Mouse (Mus musculus): Measurements from ENCODE around the gene Gal3st1. TPM values are rescaled to one million over a fixed set of nuclear protein-coding genes. Genes with fewer than 3 reads are reported as not detected.

Gene Gal3st1
- total RNA-seq, 2 experiments from 2014 or later: 0.32 to 0.33 TPM

DNA sequence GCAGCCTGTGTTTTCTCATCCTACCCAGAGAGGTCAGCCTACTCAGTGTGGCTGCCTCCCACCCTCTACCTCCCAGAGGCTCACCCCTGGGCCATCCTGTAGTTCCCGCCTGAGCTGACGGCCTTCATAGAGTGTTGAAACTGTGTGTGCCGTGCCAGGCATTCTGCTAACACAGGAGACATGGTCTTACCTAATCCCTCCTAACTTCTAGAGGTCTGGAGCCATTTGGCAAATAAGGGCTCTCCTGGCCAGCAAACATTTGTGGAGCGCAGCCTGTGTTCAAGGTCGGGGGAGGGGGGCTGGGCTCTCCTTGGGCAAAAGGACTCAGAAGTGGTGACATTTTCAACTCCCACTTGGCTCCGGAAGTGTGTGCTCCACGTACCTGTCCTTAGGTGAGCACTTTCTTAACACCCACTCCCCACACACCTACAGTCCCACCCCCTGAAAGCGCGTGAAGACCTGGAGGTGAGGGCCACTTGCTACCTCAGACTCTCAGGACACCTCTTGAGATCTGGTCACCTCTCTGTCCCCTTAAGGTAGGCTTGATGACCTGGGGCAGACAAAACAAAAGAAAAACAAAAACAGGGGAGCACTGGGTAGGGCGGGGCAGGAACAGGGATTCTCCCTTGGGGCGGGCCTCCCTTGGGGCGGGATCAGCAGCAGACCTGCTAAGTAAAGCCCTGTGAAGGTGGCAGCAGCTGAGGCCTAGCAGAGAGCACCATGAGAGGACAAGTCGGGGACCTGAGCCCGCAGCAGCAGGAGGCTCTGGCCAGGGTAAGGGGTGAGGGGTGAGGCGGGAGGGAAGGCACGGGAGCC is 47.9 kb downstream of the Gal3st1 start, which contains the start of gene Sec14l4:
Gene Sec14l4 (plus strand): TSS at position 337 of the 816 bp plus-strand sequence.
- intact Hi-C loops (cut with DNase I): no loop called here
- no peak for DNase-seq

DNA sequence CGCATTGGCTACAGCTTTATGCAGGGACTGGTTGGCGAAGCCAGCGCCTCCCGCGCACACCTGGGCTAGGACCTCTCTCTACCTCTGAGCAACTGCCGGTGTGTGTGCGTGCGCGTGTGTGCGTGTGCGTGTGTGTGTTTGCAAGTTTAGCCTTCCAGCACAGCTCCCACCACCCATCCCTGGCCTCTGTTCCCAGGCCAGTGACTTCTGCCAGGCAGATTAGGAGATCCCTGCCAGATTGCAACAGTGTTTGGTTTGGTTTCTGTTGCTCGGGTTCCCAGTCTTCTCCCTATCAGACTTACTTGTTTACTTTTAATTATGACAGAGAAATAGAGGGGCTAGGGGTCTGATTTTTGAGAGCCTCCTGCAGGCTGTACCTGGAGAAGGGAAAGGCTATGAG is 48.5 kb downstream of the Gal3st1 start:
- no peak for DNase-seq
- intact Hi-C loops (cut with DNase I): no loop called here

DNA sequence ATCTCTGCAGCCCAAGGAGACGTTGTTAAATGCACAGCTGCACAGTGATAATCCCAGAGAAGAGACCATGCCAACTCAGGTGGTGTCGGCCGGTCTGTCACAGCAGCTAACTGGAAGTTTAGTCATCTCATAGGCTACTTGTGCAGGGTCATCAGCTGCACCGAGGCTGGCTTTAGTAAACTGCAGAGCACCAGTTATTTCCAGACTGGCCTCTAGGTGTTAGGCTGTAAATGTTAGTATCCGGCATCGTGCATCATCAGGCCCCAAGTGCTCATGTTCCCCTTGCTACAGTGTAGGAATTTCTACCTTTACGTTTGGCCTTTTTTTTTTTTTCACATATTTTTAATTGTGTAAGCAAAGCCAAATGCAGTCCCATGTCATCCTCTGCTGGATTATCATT is 50.0 kb downstream of the Gal3st1 start:
- intact Hi-C loops (cut with DNase I): no loop called here
- no peak for DNase-seq

DNA sequence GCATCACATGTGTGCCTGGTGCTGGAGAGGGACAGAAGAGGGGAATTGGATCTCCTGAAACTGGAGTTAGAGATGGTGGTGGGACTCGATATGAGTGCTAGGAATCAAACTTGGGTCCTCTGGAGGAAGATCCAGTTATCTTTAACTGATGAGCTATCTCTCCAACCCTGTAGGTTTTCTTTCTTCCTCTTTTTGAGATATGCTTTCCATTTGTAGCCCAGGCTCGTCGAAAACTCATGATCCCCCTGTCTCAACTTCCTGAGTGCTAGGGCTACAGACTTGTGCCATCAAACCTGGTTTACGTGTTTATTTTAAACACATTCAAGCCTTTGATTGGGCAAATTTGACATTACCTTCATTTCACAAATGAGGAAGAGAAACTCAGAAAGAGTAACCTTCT is 50.7 kb downstream of the Gal3st1 start:
- DNase-seq: no peak
- intact Hi-C loops (cut with DNase I): no loop called here

DNA sequence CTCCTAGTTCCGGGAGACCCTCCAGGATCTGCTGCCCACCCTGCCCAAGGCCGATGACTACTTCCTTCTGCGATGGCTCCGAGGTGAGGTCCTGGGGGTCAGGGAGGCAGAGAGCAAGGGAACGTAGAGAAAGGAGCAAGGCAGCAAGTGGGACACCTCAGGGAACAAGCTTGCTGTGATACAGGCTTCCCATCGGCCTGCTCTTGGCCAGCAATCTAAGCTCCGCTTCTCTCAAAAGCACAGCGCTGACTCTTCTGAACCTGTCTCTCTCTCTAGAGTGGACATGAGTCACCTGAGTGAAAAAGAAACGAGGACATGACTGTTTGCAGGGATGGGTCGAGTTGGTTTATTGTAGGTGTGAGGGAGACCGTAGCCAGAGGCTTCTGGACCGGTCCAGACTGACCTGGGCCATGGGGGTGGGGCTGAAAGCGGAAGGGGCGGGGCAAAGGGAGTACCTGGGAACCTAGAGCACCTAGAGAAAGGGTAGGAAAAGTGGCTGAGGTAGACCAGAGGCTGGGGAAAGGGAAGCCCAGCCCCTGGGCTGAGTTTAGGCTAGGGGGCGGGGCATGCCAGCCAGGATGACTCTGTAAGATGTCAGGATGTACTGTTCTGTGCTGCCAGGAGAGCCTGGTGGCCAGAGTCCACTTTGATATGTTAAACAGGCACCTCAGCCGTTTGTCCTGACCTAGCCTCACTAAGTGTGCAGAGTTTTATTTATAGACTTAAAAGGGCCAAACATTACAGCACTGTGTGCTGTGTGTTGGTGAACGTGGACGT is 51.9 kb downstream of the Gal3st1 start:
- peak; percentile 12 to 15 for DNase-seq
- intact Hi-C loops (cut with DNase I): no loop called here

DNA sequence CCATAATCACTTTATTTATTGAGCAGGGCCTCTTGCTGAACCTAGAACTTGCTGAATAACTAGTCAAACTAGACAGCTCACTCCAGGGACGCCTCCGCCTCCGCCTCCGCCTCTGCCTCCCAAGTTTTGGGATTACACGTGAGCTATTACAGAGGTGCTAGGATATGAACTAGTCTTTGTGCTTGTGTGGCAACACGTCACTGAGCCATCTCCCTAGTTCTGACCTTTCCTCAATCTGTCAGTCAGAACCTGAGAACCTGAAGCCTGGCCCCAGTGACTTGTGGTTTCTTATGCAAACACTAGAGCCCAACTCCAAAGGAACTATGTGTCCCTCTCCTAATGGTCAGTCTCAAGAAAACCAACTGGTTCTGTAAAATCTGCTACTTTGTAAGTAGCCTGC is 52.5 kb downstream of the Gal3st1 start:
- intact Hi-C loops (cut with DNase I): no loop called here
- DNase-seq: no peak

DNA sequence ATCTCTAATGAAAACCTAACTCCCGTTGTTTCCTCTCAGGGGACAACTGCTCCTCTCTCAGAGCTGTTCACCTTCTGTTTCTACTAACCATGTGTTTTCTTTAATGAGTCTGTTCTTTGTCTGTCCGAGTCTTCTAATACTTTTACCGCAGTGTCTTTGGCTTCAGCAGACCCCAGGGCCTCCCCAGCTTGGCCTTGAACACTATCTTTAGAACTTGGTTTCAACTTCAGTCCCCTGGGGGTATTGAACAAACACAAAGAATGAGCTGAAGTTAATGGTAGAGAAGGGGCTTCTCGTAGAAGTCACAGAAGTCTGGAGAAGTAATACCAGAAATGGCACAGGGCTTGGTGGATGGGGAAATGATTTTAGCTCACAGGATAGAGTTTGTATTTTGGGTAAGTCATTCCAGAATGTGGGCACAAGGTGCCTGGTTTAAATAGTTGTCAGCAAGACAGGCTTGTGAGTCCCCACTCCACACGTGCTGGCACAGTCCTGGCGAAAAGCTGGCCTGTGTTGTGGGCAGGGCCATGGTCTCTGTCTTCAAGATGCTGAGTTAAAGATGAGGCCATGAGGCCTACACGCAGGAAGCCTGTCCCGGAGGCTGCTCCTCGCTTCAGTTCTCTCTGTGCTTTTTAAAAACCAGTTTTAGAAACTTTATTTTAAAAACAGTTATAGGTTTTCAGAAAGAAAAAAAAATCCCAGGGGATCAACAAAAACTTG is 53.1 kb downstream of the Gal3st1 start:
- no peak for DNase-seq
- intact Hi-C loops (cut with DNase I): no loop called here

DNA sequence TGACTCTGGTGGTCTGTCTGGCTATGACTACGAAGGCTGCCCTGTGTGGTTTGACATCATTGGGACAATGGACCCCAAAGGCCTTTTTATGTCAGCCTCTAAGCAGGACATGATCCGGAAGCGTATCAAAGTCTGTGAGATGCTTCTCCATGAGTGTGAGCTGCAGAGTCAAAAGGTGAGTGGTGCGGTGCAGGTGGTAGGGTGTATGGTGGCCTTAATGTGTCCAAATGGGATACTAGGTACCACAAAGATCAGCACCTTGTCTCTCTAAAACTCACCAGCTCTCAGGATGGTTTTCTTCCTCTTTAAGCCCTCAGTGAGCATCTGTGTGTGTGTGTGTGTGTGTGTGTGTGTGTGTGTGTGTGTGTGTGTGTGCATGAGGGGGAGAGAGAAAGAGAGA is 56.5 kb downstream of the Gal3st1 start:
- intact Hi-C loops (cut with DNase I): no loop called here
- DNase-seq: no peak

DNA sequence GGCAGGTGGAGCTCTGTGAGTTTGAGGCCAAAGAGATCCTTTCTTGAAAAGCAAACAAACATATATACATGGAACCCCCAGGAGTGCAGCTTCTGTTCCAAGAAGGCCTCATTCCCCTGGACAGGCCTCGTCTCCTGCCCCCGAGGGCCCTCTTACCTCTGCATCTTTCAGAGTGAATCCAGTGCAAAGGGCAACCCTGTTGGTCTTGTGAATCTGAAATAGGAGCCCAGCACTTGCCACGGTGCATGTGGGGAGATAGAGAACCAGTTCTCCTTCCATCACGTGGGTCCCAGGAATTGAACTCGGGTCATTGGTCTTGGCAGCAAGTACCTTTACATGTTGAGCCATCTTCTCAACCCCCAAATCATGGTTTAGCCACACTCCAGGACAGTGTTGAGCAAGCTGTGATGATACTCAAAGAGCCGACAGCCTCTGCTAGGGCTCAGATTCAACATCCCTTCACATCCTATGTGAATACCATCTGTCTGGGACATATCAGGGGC is 57.7 kb downstream of the Gal3st1 start:
- intact Hi-C loops (cut with DNase I): no loop called here
- DNase-seq: no peak

DNA sequence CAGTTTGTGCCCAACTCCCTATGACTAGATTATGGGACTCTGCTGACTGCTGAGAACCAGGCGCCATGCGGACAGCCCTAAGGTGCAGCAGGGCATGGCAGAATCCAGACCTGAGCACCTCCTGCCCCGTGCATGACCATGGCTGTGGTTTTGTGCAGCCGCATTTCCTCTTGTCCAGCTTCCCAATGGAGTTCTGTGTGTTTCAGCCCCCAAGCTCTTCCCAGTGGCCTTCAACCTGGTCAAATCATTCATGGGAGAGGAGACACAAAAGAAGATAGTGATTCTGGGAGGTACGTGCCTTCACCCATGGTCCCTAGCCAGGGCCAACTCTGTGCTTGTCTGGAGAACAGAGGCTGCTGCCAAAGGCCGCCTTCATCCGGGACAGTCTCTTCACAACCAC is 59.6 kb downstream of the Gal3st1 start:
- DNase-seq: no peak
- intact Hi-C loops (cut with DNase I): no loop called here

DNA sequence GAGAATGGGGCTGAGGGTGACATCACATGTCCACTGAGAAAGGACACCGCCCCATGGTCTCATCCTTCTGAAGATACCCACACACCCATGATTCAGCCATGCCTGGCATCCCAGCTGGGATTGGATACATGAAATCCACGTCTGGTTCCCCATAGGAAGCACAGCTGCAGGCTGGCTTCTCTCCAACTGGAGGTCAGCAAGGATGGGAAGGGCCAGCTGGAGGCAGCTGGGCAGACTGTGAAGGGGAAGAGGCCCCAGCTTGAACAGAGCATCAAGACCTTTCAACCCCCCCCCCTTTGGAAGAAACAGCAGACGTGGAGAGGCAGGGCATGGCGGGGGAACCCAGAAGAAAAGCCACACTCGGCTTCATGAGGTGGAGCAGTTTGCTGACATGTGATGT is 63.1 kb downstream of the Gal3st1 start:
- intact Hi-C loops (cut with DNase I): no loop called here
- peak; percentile 21 to 28 for DNase-seq

DNA sequence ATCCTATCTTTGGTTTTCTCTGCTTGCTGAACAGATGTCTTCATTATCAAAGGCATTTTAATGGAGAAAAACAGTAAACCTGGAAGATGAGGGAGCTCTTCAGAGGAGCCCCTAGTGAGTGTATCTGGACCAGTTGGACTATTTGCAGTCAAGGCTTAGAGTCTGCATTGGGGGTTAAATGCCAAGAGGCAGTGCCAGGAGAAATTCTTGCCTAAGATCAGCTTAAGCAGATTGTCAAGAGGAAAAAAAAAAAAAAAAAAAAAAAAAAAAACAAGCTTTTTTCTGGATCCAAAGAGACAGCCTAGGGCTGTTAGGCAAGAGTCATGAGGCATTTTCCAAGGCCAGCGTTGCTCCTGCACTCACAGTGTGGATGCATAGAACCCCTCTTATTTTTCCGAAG is 64.3 kb downstream of the Gal3st1 start:
- no peak for DNase-seq
- intact Hi-C loops (cut with DNase I): no loop called here

DNA sequence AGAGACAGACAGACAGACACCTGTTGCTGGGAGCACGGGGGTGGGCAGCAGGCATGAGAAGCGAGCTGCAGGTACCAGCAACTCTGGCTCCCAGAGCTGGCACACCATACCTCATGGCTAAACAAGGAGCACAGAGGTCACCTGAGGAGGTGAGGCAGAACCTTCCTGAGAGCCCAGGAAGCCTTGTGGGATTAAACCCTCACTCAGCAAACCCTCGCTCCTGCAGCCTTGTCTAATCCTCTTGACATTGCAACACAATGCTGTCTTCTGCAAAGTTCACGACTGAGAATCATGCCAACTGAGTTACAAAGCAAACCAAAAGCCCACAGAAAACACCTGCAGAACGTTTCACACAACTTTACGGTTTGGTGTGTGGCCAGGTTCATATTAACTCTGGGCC is 65.0 kb downstream of the Gal3st1 start:
- no peak for DNase-seq
- intact Hi-C loops (cut with DNase I): no loop called here

Other genes with a start within 250 kb of the Gal3st1 start
- 1 to 10 TPM; 6.7 to 8.5 TPM for gene Osbp2, start 119.7 kb upstream of the Gal3st1 start, total RNA-seq (2021)
- under 1 TPM; 0.74 to 0.90 TPM for gene 4921536K21Rik, start 88.5 kb upstream of the Gal3st1 start, total RNA-seq (2021)
- 10 to 100 TPM; 38.2 to 44.4 TPM for gene Dusp18, start 88.4 kb upstream of the Gal3st1 start, total RNA-seq (2021)
- 1 to 10 TPM; 4.9 to 5.6 TPM for gene Slc35e4, start 69.0 kb upstream of the Gal3st1 start, total RNA-seq (2021)
- gene Tcn2, start 51.5 kb upstream of the Gal3st1 start, total RNA-seq (2021): 10 to 100 TPM; 44.5 to 54.0 TPM
- 10 to 100 TPM; 26.2 to 27.8 TPM for gene Pes1, start 19.7 kb upstream of the Gal3st1 start, total RNA-seq (2021)
- gene 4930556J24Rik, start 6.9 kb upstream of the Gal3st1 start, total RNA-seq (2021): not detected
- under 1 TPM; 0.20 to 0.50 TPM for gene Sec14l4, start 47.8 kb downstream of the Gal3st1 start, total RNA-seq (2021)
- 1 to 10 TPM in 1 of 2 experiments, not detected in 1; 6.0 TPM for gene Sec14l3, start 81.2 kb downstream of the Gal3st1 start, total RNA-seq (2021)
- gene Mtfp1, start 111.8 kb downstream of the Gal3st1 start, total RNA-seq (2021): 100 to 1,000 TPM; 108 to 124 TPM
- 1 to 10 TPM; 1.2 TPM for gene Sec14l2, start 139.8 kb downstream of the Gal3st1 start, total RNA-seq (2021)
- 10 to 100 TPM; 14.2 to 20.6 TPM for gene Rnf215, start 151.6 kb downstream of the Gal3st1 start, total RNA-seq (2021)
- 1 to 10 TPM; 5.6 to 7.4 TPM for gene Ccdc157, start 176.7 kb downstream of the Gal3st1 start, total RNA-seq (2021)
- 10 to 100 TPM; 38.4 to 46.7 TPM for gene Sf3a1, start 176.7 kb downstream of the Gal3st1 start, total RNA-seq (2021)
- 10 to 100 TPM; 14.5 to 14.7 TPM for gene Tbc1d10a, start 203.2 kb downstream of the Gal3st1 start, total RNA-seq (2021)
- gene Castor1, start 234.6 kb downstream of the Gal3st1 start, total RNA-seq (2021): 10 to 100 TPM in 1 of 2 experiments, 1 to 10 TPM in 1; 8.3 to 11.4 TPM